Mouse (Mus musculus) thymus, adult 2 months (tissue): ENCODE data around the gene E130308A19Rik.

Source experiments
- CTCF ChIP-seq: fragments of 200-500 bp; IDR thresholded peaks from 2 replicates; pipeline ENCODE4 v1.5.1; 2012; ENCODE audit warnings: mild to moderate bottlenecking, control low read depth, low read length, moderate library complexity, borderline replicate concordance; ENCODE audit not compliant: control insufficient read depth, poor library complexity, insufficient read depth; ENCODE audit errors: extremely low read depth
- POLR2A ChIP-seq: fragments of 200-500 bp; IDR thresholded peaks from 2 replicates; pipeline ENCODE4 v1.6.1; 2012; ENCODE audit warnings: mild to moderate bottlenecking, low read length, control low read depth, moderate library complexity; ENCODE audit not compliant: control insufficient read depth, poor library complexity, insufficient read depth; ENCODE audit errors: extremely low read depth

DNA sequence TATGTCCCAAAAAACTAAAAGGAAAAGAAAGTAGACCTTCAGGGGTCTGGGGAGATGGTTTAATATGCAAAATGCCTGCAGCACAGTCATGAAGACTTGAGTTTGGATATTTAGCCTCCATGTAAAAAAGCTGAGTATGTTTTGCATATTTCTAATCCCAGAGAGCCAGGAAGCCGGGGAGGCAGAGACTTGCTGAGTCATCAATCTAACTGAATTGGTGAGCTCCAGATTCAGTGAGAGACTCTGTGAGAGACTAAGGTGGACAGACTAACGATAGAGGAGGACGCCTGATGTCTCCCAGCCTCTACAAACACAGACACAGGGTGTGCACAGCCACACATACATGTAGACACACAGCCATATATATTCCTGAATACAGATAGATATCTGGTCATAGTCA, 21.1 kb upstream of the E130308A19Rik start:
- TF ChIP-seq POLR2A: no peak
- no peak for TF ChIP-seq CTCF
